Mouse (Mus musculus): ENCODE results near the gene Fam3b.

Gene Fam3b

DNA sequence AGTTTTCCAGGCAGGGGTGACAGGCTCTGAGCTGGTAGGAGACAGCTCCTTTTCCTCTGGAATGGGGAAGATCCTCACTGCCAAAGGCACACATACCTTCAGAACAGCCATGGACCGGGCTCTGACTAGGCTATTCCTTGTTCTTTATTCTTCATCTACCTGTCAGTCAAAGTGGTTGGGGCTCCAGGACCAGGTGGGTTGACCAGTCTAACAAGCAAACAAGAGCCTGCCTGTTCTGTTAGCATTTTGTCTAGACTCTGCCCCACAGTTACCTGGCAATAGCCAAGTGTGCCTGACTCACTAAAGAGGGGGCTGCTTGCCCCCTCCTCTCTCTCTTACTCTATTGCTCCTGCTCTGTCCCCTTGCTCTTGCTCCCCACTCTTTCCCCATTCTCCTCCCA is 22.2 kb downstream of the Fam3b start:
- DNase-seq (ENCODE audit: low read depth, low spot score), result no peak

DNA sequence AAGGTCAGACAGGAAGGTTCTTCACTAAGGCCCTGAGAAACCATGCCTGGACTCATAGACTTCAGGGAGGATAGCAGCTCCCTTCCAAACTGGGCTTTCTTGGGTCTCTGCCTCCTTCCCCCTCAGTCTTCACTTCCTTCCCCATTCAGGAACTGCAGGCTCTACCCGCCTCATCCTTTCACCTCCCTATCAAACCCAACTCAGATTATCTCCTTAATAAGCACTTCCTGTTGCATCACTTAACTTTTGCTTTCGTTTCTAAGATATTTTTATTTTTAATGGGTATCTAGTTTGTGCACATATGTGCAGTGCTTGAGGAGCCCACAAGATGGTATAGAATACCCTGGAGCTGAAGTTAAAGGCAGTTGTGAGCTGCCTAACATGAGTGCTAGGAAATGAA is 36.0 kb downstream of the Fam3b start:
- DNase-seq (ENCODE audit: low read depth, low spot score), result no peak

DNA sequence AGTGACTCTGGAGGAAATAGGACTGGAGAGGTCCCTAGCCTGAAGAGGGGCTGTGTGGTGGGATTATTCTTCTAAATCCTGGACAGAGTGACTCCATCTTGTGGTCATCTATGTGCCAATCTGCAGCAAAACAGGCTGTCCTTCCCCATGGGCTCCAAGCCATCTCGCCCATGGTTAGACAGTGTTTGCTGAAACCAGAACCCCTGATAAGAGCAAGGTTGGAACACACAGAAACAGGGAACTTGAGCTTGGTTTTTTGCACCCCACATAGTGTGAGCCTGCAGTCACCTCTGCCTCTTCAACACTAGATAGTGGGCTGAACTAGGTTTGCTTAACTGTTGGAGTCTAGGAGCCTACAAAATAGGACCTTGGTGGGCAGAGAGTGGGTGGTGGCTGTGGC is 38.1 kb downstream of the Fam3b start:
- DNase-seq (ENCODE audit: low read depth, low spot score), result no peak

DNA sequence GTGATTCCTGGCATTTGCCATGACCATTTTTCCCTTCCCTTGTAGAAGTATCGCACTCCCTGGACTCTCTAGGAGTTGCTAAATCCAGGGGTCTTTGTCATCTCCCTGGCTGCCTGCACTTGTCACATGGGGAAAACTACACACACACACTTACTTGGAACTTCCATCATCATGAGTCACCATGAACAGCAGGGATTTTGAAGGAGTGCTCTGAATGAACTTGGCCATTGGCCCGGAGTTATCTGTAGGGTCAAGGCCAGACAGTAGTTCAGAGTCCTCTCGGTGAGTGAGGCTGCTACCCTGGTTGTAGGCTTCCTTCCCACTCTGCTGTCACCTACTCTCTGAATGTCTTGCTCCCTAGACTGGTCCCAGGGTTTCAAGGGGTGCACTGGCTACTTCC is 39.0 kb downstream of the Fam3b start:
- DNase-seq (ENCODE audit: low read depth, low spot score), result no peak

DNA sequence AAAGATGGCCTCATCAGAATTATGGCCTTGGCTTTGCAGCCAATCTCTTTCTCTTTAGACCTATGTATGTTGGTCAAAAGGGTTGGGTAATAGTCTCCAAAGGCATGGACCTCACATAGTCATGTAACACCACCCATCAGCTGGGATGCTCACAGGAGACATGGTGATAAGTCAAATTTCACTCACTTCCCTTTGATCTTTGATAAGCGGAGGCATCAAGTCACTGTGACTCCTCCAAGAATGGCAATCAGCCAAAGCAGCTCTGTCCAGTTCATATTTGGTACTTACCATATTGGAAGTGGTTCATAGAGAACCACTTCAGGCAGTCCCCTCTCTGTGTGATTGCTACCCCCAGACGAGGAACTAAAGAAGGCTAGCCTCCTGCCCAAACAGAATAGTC is 39.9 kb downstream of the Fam3b start:
- DNase-seq (ENCODE audit: low read depth, low spot score), result no peak

DNA sequence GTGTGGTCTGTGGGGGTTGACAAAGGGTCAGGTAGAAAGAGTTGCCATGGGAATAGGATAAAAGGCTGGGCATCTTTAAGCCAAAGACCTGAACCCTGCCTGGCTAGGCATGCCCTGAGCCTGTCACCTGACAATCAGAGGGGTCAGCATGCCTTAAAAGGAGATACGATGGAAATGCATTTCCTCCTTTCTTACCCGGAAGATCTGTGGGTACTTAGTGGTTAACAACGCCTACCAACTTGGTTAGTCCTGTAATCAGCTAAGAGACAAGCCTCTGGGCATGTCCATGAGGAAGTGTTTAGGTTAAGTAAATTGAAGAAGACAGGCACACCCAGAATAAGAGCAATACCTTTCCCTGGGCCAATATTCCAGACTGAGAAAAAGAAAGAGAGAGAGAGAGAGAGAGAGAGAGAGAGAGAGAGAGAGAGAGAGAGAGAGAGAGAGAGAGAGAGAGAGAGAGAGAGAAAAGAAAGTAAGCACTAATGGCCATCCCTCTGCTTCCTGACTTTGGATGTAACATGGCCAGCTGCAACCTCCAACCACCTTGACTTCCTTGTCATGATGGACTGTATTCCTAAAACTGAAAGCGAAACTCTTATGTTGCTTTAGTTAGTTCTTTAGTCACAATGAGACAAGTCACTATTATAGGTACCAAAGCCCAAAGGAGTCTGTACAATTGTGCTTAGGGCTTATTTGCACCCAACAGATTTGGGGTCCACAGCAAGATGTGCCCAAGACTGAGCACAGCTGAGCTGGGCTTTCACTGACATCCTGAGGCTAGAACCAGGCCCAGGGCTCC is 46.4 kb downstream of the Fam3b start:
- DNase-seq (ENCODE audit: low read depth, low spot score), result no peak

DNA sequence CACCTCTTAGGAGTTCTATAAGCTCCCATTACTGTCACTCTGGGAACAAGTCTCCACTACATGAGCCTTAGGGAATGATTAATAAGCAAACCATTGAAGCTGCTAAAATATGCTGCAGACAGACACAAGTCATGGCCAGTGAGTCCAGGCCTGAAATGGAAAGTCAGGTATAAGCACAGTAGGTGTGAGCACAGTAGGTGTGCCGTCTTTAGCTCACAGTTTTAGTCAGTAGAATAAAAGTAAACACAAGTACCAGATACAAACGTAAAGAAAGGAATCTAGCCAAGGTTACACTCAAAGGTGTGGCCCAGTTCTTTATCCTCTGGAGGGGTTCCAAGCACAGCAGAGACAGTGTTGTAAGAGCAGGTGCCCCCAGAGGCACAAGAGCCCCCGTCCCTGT is 47.1 kb downstream of the Fam3b start:
- no peak for DNase-seq (ENCODE audit: low read depth, low spot score)

DNA sequence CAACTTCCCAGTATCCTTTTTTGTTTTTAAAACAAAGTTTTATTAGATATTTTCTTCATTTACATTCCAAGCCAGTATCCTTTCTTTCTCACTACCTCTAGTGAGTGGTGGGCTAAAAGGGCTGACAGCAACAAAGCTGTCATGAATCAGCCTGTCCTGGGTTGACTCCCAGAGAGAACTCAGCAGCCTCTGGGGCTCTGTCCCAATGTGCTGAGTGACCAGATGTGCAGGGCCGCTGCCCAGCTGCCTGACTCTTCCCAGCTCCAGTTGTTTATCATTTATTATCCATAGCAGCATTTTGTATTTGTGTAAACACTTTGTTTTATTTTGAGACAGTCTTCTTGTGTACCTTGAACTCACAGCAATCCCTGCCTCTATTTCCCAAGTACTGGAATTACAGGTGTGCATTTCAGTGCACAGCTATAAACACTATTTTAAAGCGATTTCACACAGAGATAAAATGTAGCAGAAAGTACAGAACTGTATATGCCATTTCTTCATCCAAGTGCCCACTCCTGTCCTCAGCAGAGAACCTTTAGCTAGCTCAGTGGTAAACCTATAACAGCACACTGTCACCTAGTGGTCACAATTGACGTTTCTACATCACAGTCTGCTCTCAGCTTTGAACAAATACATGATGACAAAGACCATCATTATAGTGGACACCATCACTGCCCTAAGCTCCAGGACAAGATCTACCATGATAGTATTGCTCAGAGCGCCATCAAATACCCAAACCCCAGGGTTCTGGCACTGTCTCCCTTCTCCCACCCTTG is 48.2 kb downstream of the Fam3b start:
- no peak for DNase-seq (ENCODE audit: low read depth, low spot score)

DNA sequence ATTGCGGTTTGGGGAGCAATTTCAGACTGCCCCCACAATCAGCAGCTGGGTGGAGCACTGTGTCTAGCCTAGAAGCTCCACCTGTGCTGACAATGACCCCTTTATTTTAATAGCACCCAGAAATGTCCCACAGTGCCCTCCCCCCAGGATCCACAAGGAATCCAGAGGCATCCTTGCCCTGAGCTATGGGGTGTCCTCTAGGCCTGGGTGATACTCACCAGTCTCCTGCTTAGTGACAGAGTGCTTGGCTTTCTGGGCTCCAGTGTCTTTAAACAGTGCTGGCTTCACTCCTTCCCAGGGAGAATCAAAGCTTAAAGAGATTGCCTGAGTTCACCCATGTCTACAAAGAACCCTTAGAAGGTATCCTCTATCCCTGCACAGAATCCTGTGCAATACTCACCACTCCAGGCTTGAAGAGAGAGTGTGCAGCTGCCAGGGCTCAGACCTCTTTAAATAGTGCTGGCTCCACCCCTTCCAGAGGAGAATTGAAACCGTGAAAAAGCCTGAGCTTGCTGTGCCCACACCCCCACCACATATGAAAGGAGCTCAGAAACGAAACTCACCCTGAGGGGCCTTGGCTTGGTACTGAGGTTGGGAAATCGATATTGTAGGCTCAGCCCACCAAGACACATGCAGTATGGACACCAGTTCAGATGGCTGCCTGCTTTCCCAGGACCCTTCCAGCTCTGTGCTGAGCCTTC is 52.0 kb downstream of the Fam3b start, which contains the start of gene Mx1:
Gene Mx1 (minus strand): TSS at position 427 of the 701 bp plus-strand sequence.
- no peak for DNase-seq (ENCODE audit: low read depth, low spot score)

DNA sequence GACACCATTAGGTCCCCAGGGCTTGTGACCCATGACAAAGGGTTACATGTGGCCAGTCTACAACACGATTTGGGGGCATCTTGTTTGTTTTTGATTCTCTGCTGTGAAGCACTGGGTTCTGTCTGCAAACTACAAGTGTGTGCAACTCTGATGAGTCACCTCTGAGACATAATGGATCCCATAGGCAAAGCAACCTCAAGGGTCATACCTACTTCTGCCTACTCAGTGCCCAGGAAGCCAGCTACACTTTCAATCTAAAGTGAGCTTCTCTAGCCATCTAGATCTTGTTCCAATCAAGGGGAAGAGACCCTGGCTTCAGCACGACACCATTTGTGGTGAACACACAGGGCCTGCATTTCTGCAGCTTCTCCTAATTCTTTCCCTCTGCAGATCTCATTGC is 53.3 kb downstream of the Fam3b start:
- no peak for DNase-seq (ENCODE audit: low read depth, low spot score)

DNA sequence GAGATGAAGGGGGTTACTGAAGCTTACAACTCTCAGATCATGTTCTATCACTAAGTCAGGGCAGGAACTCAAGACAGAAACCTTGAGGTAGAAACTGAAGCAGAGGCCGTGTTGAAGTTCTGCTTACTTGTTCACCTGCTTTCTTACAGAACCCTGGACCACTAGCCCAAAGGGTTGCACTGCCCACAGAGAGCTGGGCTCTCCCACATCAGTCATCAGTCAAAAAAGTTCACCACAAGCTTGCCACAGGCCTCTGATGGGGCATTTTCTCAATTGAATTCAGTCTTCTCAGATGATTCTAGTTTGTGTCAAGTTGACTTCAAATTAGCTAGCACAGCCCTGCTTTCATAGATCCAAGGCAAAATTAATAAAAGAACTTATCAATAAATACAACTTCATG is 54.8 kb downstream of the Fam3b start:
- DNase-seq (ENCODE audit: low read depth, low spot score), result no peak

DNA sequence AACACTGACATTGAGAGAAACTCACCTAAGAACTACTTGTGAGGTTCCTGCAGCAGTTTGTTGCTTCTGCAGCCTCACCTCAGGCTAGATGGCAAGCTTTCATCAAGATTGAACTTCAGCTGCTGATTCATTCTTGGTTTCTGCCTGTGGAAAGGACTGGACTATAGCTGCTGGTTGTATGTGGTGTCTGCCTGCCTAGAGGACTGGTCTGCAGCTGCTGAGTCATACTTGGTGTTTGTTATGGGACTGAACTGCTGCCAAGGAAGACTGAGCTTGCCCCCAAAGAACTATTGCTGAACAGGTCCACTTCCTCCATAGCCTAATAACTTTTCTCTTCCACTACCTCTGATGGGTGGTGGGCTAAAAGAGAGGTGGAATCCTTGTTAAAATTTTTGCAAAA is 67.2 kb downstream of the Fam3b start:
- DNase-seq (ENCODE audit: low read depth, low spot score), result no peak

DNA sequence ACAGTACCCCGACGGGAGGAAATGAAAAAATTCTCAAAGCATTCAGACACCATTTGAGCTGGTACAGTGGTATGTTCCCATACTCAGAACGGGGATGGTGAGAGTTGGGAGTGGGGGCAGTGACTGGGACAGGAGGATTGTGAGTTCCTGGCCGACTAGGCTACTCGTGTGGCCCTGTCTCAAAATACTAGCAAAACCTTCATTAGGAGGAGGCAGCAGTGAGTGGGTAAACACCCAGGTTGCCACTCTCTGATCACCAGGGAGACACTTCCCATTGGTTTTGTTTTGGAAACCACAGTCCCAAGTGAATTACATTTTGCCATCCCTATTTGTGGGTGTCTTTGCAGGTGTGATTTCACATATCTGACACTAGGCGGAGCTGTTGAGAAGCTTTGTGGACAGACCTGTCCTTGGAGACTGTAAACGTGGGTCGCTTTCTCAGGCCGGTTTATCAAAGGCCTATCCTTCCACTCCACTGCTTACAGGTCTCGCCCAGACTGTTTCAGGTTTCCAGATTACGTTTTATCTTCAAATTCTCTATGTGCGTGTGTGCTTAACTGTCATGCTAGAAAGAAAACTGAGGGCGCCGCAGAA is 70.8 kb downstream of the Fam3b start:
- DNase-seq (ENCODE audit: low read depth, low spot score), result peak; percentile 30

DNA sequence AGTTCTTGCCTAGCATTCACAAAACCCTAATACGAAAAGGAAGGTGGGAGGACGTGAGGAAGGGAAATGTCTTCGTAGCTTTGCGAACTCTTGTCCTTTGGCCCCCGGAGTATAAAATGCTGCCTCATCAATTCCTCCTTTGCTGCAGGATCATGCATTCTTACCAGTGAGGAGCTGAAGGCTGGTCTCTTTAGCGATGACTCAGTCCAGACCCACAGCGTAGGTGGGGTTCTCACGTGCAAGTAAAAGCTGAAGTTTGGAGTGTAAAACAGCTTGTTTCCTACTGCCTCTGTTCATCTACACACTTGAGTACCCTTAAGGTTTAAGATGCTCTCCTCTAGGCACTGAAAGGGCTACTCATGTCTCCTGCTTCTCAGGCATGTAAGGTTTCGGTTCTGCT is 72.6 kb downstream of the Fam3b start:
- DNase-seq (ENCODE audit: low read depth, low spot score), result no peak

DNA sequence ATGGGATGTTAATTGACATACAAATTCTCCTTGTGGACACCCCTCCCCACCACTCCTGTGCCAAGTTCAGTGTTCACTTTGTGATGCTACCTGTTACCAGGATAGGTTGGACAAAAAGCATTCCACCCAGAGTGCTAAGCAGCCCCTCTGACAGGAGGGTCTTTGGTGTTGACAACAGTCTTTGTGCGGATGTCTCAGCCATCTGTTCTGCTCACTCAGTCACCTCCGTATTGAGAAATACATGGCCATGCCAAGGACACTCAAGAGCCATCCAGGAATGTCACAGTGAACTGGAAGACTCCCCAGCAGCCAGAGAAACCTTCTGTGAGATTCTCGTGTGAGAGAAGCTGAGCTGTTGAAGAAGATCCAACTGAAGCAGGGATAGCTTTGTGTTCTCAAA is 76.4 kb downstream of the Fam3b start:
- DNase-seq (ENCODE audit: low read depth, low spot score), result no peak

DNA sequence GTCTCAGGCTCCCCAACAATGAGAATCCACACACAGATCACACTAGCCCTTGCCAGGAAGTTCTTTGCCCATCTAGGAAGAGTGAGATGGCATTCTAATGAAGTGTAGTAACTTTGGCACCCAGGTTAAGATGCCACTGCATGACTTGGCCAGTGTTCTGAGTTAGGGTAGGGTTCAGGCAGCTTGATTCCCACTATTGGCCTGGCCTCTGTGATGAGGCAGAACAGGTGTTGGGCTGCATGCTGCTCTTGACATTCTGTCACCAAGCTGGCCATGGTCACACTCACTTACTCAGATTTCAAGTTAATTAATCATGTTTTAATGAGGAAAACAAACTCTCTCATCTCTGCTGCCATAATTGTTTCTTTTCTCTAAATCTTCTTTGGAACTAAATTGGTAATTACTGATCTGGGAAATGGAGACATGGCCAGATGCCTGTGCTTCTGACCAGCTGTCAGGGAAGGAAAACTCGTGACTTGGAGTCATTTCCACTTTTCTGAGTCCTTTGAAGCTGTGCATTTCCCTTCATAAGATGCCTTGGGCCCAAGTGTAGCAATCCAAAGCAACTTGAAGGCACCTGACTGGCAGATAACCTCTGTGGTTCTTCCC is 77.1 kb downstream of the Fam3b start:
- DNase-seq (ENCODE audit: low read depth, low spot score), result no peak

DNA sequence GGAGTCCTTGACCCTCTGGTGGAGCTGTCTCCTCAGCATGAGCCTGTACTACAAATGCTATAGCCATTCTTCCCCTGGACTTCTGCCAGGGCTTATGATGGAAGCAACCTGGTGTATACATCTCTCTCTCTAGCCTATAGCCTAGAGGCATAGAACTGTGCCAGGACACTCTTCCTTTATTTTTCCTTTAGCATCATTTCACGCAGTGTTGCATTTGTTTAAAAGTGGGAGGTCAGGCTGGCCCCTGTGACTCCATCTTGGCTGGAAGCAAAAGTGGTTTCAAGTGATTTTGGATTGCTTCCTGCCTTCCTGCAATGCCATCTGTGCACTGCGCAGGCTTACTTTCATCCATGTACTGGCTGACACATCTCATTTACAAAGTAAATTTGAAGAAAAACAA is 80.4 kb downstream of the Fam3b start:
- DNase-seq (ENCODE audit: low read depth, low spot score), result no peak

DNA sequence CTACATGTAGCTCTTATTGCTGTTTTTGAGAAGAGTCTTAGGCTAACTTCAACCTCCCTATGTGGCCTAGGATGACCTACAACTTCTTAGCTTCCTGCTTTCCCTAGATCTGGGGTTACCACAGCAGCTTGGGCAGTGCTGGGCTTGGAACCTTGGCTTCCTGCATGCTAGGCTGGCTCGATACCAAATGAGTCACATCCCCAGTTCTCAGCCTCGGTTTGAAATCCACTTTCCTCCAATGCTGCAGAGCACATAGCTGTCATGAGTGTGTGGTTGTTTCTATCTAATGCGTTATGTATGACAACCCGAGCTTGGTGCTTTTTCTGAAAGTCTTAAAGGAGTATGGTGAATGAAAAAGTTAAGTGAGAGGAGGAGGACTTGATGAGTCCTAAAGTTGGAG is 83.3 kb downstream of the Fam3b start:
- DNase-seq (ENCODE audit: low read depth, low spot score), result no peak

DNA sequence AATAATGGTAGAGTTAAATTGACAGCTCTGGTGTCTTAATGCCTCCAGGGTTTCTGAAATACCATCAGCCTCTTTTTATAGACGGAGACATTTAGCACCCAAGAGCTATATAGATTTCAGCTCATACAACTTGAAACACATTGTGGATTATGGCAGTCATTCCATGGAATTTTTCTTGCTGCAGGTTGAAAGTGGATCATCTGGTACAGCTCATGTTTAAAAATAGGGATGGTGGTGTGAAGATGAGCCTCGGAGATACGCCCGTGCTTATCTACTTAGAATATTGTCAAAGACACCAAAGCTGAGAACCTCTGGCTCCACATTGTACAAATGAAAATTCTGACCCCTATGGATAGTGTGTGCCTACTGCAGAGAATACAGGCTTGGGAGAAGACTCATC is 84.5 kb downstream of the Fam3b start:
- no peak for DNase-seq (ENCODE audit: low read depth, low spot score)

DNA sequence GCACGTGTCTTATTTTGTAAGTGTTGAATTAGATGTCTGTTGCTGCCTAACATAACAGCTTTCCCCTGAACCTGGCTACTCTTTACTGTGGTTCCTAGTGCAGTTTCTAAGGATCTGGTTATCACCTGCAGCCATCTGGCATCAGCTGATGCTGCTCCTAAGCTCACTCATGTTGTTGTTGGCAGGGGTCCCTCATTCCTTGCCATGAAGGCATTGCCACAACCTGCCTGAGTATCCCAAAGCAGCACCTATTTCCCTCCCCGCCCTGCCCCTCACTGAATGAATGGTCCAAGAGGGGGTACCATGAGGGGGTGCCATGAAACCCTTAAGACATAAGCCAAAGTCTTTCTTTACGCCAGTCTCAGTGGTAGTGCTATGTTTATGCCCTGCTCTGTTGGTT is 86.6 kb downstream of the Fam3b start:
- DNase-seq (ENCODE audit: low read depth, low spot score), result no peak

DNA sequence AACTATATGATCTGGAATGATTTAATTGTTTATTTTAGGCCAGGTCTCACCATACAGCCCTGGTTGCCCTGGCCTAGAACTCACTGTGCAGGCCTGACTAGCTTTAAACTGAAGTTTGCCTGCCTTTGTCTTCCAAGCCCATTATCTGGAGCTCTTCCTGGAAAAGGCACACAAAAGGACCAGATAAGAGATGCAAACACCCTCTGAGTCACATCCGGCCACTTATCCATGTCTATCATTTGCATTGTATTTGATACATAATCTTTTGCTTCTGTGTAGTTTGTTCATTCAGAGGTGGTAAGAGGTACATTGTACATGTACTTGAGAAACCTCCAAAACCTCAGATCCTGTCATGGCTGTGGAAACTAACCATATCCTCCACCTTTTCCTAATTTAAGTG is 91.0 kb downstream of the Fam3b start:
- no peak for DNase-seq (ENCODE audit: low read depth, low spot score)

DNA sequence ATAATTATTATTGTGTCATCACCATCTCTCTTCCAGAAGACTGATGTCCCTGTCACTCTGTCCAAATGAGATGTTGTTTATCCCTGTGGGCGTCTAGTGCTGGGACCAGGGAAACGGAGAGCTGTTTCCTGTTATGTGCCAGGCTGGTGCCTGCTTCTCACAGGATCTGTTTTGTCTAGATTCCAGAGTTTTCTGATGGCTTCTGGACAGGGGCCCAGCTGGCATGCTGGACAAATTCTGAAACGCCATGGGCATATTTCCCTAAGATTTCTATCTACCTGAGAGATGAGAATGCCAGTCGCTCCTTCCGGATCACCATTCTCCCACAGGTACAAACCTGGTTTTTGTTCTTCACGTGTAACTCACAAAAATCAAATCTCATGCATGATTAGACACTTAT is 92.9 kb downstream of the Fam3b start:
- no peak for DNase-seq (ENCODE audit: low read depth, low spot score)

All from retina, adult 2 months (tissue).